8 mouse cellular contexts compared by ENCODE assay signal in the genomic region with DNA sequence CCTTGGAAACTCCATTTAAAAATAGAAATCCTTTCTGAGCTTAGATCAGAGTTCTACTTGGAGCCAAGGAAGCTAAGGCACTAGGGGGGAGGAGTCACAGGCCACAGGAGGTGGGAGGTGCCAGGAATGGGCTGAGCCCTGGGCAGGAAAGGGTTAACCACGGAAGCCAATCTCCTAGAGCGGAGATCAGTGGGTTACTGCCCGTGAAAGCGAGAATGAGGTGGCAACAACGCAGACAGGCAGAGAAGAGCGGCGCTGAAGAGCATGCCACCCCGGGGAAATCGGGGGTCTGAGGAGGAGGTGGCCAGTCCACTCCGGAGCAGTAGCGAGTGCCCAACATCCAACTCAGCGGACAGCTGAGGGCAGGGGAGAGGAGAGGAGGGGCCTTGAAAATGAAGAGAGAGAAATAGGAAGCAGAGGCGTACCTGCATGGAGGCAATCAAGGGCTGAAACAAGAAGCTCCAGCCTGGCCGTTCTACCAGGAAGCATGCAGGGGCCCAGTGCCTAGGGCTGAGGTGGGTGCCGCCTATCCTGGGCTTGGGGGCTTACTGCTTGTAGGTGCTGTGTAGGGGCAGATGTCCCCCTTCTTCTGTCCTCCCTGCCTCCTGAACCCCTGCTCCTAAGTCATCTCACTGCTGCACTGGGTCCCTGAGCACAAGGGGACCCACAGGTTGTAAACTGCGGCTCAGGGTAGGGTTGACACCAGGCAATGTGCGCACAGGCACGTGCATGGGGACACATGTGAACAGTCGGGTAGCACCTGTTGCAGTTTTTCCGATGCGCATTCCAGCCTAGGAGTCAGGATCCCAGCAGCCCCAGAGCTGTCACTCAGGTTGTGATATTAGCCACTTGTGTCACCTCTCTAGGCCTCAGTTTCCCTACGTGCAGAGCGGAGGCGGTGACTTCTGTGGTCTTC. TPM values are rescaled to one million over a fixed set of nuclear protein-coding genes. Genes with fewer than 3 reads are reported as not detected.
DNase-seq lines count a peak whose midpoint lies in the region; ATAC-seq lines count a peak whose summit lies in the region.

No protein-coding gene starts in this region.

- 0 out of 2 replicates have a peak overlapping the region, but pooled peaks have one; percentile 1 for H3K9ac ChIP-seq in heart, embryonic 15.5 days
- peak overlapping the region; percentile 14 for H3K9ac ChIP-seq in intestine, embryonic 14.5 days (ENCODE audit: low read length)

- no peak for DNase-seq in heart, adult 8-10 months (ENCODE audit: low spot score)
- peak; percentile 80 for DNase-seq in intestine, embryonic 14.5 days (ENCODE audit: low spot score)
- DNase-seq in ovary, postnatal 36 days (ENCODE audit: low spot score), result no peak
- no peak for DNase-seq in cerebellum, adult 9-10 months
- DNase-seq in frontal cortex, postnatal 10 days (ENCODE audit: low spot score in 2 of 2), result no peak

- peak overlapping the region; percentile 54 for H3K4me2 ChIP-seq in heart, embryonic 15.5 days
- peak overlapping the region; percentile 49 for H3K4me2 ChIP-seq in intestine, embryonic 14.5 days (ENCODE audit: low read length)

- H3K4me1 ChIP-seq in heart, embryonic 15.5 days (replicated peaks), result peaks cover 32% of the 10 kb centered on the region
- peaks cover 14% of the 10 kb centered on the region; the same call in 1 of the 2 replicates for H3K4me1 ChIP-seq in intestine, embryonic 14.5 days (replicated peaks; ENCODE audit: control insufficient read depth, insufficient read depth, low read length)

- H3K27me3 ChIP-seq in heart, embryonic 15.5 days, result peaks cover 54% of the 10 kb centered on the region
- peaks cover 33% of the 10 kb centered on the region for H3K27me3 ChIP-seq in intestine, embryonic 14.5 days (replicated peaks; ENCODE audit: control insufficient read depth, insufficient read depth, low read length)

- H3K9me3 ChIP-seq in heart, embryonic 15.5 days (replicated peaks), result no peaks in the 10 kb centered on the region
- no peaks in the 10 kb centered on the region for H3K9me3 ChIP-seq in intestine, embryonic 14.5 days (ENCODE audit: control insufficient read depth, low read length)

- H3K36me3 ChIP-seq in heart, embryonic 15.5 days, result no peaks in the 10 kb centered on the region
- peaks cover 15% of the 10 kb centered on the region for H3K36me3 ChIP-seq in intestine, embryonic 14.5 days (ENCODE audit: control insufficient read depth, insufficient read depth, low read length)

- ATAC-seq in heart, embryonic 15.5 days (replicated peaks; ENCODE audit: insufficient number of reproducible peaks, insufficient read depth, low FRiP score, low read depth), result no peak
- peak; percentile 65 for ATAC-seq in common myeloid progenitor, adult 5-6 weeks (replicated peaks; ENCODE audit: low read depth, poor library complexity, severe bottlenecking)
- ATAC-seq in intestine, embryonic 14.5 days (replicated peaks; ENCODE audit: low FRiP score, low TSS enrichment, low read depth), result no peak
- peak; percentile 32 for ATAC-seq in megakaryocyte progenitor cell, adult 5-6 weeks (replicated peaks; ENCODE audit: poor library complexity)

- H3K27ac ChIP-seq in heart, embryonic 15.5 days, result no peak overlapping the region
- no peak overlapping the region for H3K27ac ChIP-seq in intestine, embryonic 14.5 days (ENCODE audit: low read depth)

- peak overlapping the region; percentile 25 for H3K4me3 ChIP-seq in heart, embryonic 15.5 days
- H3K4me3 ChIP-seq in intestine, embryonic 14.5 days (ENCODE audit: low read depth, low read length), result peak overlapping the region; percentile 24

- WGBS in heart, embryonic 15.5 days, result 16% methylated on average over 24 of the region's 24 CpGs
- WGBS in intestine, embryonic 14.5 days, result 16% methylated on average over 24 of the region's 24 CpGs

RNA-seq across cellular contexts. Expression of gene Galr3, which starts 0.9 kb away (rescaled TPM):
- not detected in 2 replicates for polyA plus RNA-seq in heart, embryonic 15.5 days (2015; fragmentation: Nextera tagmentation; extraction: Ambion mirVana)
- not detected for total RNA-seq in heart, adult 8-10 months (2022)
- 1.4 and 3.5 TPM in 2 replicates for total RNA-seq in common myeloid progenitor, adult 5-6 weeks (2017)
- 1.0 and 1.1 TPM in 2 replicates for polyA plus RNA-seq in intestine, embryonic 14.5 days (2014; fragmentation: Nextera tagmentation; extraction: Ambion mirVana)
- 0.15 and 0.69 TPM in 2 replicates for total RNA-seq in megakaryocyte progenitor cell, adult 5-6 weeks (2015)
- 0.29 and 0.91 TPM in 2 replicates for total RNA-seq in megakaryocyte progenitor cell, adult 5-6 weeks (2017)

RNA-seq across cellular contexts. Expression of gene H1f0, which starts 12.5 kb away (rescaled TPM):
- polyA plus RNA-seq in heart, embryonic 15.5 days (2015; fragmentation: Nextera tagmentation; extraction: Ambion mirVana), result 289 and 300 TPM in 2 replicates
- total RNA-seq in heart, adult 8-10 months (2022), result 10 to 100 TPM; 64.1 to 92.7 (median 77.5) TPM
- 53.4 and 60.7 TPM in 2 replicates for total RNA-seq in common myeloid progenitor, adult 5-6 weeks (2017)
- polyA plus RNA-seq in intestine, embryonic 14.5 days (2014; fragmentation: Nextera tagmentation; extraction: Ambion mirVana), result 160 and 192 TPM in 2 replicates
- 11.1 and 14.5 TPM in 2 replicates for total RNA-seq in megakaryocyte progenitor cell, adult 5-6 weeks (2015)
- total RNA-seq in megakaryocyte progenitor cell, adult 5-6 weeks (2017), result 24.3 and 29.0 TPM in 2 replicates

RNA-seq across cellular contexts. Expression of gene Ankrd54, which starts 21.9 kb away (rescaled TPM):
- polyA plus RNA-seq in heart, embryonic 15.5 days (2015; fragmentation: Nextera tagmentation; extraction: Ambion mirVana), result 20.4 and 31.6 TPM in 2 replicates
- total RNA-seq in heart, adult 8-10 months (2022), result 1 to 10 TPM; 6.3 to 8.0 (median 7.6) TPM
- 12.0 and 18.3 TPM in 2 replicates for total RNA-seq in common myeloid progenitor, adult 5-6 weeks (2017)
- polyA plus RNA-seq in intestine, embryonic 14.5 days (2014; fragmentation: Nextera tagmentation; extraction: Ambion mirVana), result 49.4 and 50.0 TPM in 2 replicates
- 16.0 and 17.3 TPM in 2 replicates for total RNA-seq in megakaryocyte progenitor cell, adult 5-6 weeks (2015)
- total RNA-seq in megakaryocyte progenitor cell, adult 5-6 weeks (2017), result 11.2 and 18.8 TPM in 2 replicates

RNA-seq across cellular contexts. Expression of gene Eif3l, which starts 34.2 kb away (rescaled TPM):
- 131 and 151 TPM in 2 replicates for polyA plus RNA-seq in heart, embryonic 15.5 days (2015; fragmentation: Nextera tagmentation; extraction: Ambion mirVana)
- 10 to 100 TPM; 70.2 to 76.0 (median 74.9) TPM for total RNA-seq in heart, adult 8-10 months (2022)
- total RNA-seq in common myeloid progenitor, adult 5-6 weeks (2017), result 227 and 237 TPM in 2 replicates
- 244 and 264 TPM in 2 replicates for polyA plus RNA-seq in intestine, embryonic 14.5 days (2014; fragmentation: Nextera tagmentation; extraction: Ambion mirVana)
- total RNA-seq in megakaryocyte progenitor cell, adult 5-6 weeks (2015), result 192 and 203 TPM in 2 replicates
- 259 and 271 TPM in 2 replicates for total RNA-seq in megakaryocyte progenitor cell, adult 5-6 weeks (2017)

Comparison
In these comparisons a context has a peak if more than half of its experiments do, and no peak if none do; other contexts are left out.
1. ATAC-seq: peak in common myeloid progenitor, adult 5-6 weeks (single experiment) and megakaryocyte progenitor cell, adult 5-6 weeks (single experiment); none in heart, embryonic 15.5 days (single experiment) and intestine, embryonic 14.5 days (single experiment).